ENCODE assay signal across 31 mouse cellular contexts in the genomic region with DNA sequence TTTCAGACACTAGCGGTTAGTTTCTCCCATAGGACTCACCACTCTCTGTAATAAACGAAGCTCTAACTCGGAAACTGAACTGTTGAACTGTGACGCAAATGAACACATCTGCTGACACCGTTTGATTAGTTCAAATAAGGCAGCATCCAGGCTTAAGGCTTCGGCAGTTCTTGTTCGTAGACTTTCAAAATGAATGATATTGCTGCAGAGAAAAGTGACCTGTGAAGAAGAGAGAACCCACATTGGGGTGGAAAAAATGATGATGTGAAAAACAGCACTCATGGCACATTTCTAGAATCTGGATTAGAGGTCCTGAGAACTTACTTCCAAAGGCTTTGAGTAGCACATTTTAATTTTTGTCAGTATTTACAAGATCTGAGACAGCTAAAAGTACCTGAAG.
"Had no signal": no experiment of that assay in that cellular context is flagged by ENCODE, and none has a peak within 500 bp of the region (broad histone marks: within the 10 kb centered on the region; RNA-seq: fewer than 3 reads in every experiment).

No protein-coding gene starts in this region.

- H3K9me3 ChIP-seq: limb, embryonic 10.5 days; limb, embryonic 12.5 days; limb, embryonic 13.5 days; limb, embryonic 15.5 days; liver, embryonic 12.5 days; liver, embryonic 13.5 days; liver, embryonic 15.5 days; lung, embryonic 15.5 days; megakaryocyte, embryonic 14.5 days; midbrain, embryonic 10.5 days; midbrain, embryonic 12.5 days; midbrain, embryonic 13.5 days; neural tube, embryonic 12.5 days had no signal

- H3K4me3 ChIP-seq: left cerebral cortex, adult 2 months; limb, embryonic 10.5 days; limb, embryonic 12.5 days; limb, embryonic 13.5 days; limb, embryonic 15.5 days; liver, embryonic 12.5 days; liver, embryonic 13.5 days; liver, embryonic 15.5 days; lung, embryonic 15.5 days; megakaryocyte, embryonic 14.5 days; midbrain, embryonic 10.5 days; midbrain, embryonic 12.5 days; midbrain, embryonic 13.5 days; myocyte; neural tube, embryonic 12.5 days had no signal

- H3K9ac ChIP-seq: limb, embryonic 12.5 days; limb, embryonic 13.5 days; limb, embryonic 15.5 days; liver, embryonic 12.5 days; liver, embryonic 13.5 days; liver, embryonic 14.5 days; liver, embryonic 15.5 days; liver, postnatal 0 days; lung, embryonic 14.5 days; lung, embryonic 15.5 days; midbrain, embryonic 12.5 days; midbrain, embryonic 13.5 days; neural tube, embryonic 12.5 days had no signal

- H3K4me1 ChIP-seq: limb, embryonic 10.5 days; limb, embryonic 12.5 days; limb, embryonic 13.5 days; limb, embryonic 15.5 days; lung, embryonic 15.5 days; megakaryocyte, embryonic 14.5 days; midbrain, embryonic 10.5 days; midbrain, embryonic 12.5 days; midbrain, embryonic 13.5 days; neural tube, embryonic 12.5 days had no signal

- H3K27me3 ChIP-seq: limb, embryonic 12.5 days; limb, embryonic 13.5 days; limb, embryonic 15.5 days; liver, embryonic 12.5 days; liver, embryonic 13.5 days; liver, embryonic 15.5 days; lung, embryonic 15.5 days; megakaryocyte, embryonic 14.5 days; midbrain, embryonic 12.5 days; midbrain, embryonic 13.5 days; neural tube, embryonic 12.5 days had no signal

- H3K27ac ChIP-seq: left cerebral cortex, adult 2 months; limb, embryonic 10.5 days; limb, embryonic 12.5 days; limb, embryonic 13.5 days; limb, embryonic 15.5 days; liver, embryonic 12.5 days; liver, embryonic 13.5 days; liver, embryonic 14.5 days; liver, embryonic 15.5 days; lung, embryonic 15.5 days; macrophage; midbrain, embryonic 10.5 days; midbrain, embryonic 12.5 days; midbrain, embryonic 13.5 days; neural tube, embryonic 12.5 days had no signal

- DNase-seq: left cerebral cortex, postnatal 4 days; liver; liver, embryonic 13.5 days; liver, postnatal 0 days; lung, adult 18-20 months; lung, adult 2 months; lung, embryonic 14.5 days; lung, postnatal 10 days; lung, postnatal 14 days; lung, postnatal 36 days; lung, postnatal 4 days; midbrain, embryonic 14.5 days had no signal

- ATAC-seq: liver, embryonic 12.5 days; liver, postnatal 0 days; lung, postnatal 0 days; midbrain, embryonic 13.5 days; midbrain, embryonic 16.5 days had no signal

- H3K4me2 ChIP-seq: limb, embryonic 12.5 days; limb, embryonic 13.5 days; limb, embryonic 15.5 days; liver, embryonic 11.5 days; liver, embryonic 12.5 days; liver, embryonic 13.5 days; liver, embryonic 15.5 days; lung, embryonic 14.5 days; lung, embryonic 15.5 days; midbrain, embryonic 12.5 days; midbrain, embryonic 13.5 days; neural tube, embryonic 12.5 days had no signal
